Mouse (Mus musculus) natural killer cell, adult 2 months (primary cell): ENCODE measurements around the gene Fancd2.

Experiments used
- DNase-seq, 2 experiments: peaks; one replicate each; pipeline ENCODE4 v3.0.0; 2022; ENCODE audit warnings: low spot score in 2 of 2

Gene Fancd2

DNA sequence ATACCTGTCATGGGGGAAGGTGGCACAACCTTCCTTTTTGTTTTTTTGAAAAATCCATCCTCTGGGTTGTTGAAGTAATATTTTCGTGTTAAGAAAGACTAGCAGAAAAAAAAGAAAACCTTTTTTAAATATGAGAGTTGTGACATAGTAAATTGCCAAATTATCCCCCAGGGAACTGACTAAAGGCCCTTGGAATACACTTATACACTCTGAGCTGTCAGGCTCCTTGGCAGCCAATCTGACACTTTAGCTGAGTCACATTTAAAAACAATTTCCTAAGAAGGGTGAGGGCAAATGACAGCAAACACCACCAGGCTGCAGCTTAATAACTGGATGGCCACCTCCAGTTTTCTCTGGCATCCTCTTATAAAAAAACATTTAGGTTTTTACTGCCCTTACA lies 9.2 kb upstream of the Fancd2 start:
- DNase-seq: no peak

DNA sequence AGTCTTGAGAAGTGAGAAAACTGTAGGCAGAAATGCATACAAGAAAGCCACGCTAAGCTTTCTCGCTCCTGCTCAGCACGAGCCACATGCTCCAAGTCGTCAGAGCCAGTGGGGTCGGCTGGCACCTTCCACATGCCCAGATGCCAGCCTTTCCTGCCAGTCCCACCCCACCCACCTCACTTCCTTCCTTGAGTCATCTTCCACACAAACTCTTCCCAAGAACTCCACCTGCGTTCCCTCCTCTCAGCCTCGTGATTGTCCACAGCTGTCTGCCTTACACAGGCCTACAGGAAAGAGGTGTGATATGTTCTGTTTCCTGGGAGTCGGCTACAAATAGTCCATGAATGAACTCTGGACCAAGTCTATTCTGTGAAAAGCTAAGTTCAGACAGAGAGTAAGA lies 8.1 kb upstream of the Fancd2 start:
- no peak for DNase-seq

DNA sequence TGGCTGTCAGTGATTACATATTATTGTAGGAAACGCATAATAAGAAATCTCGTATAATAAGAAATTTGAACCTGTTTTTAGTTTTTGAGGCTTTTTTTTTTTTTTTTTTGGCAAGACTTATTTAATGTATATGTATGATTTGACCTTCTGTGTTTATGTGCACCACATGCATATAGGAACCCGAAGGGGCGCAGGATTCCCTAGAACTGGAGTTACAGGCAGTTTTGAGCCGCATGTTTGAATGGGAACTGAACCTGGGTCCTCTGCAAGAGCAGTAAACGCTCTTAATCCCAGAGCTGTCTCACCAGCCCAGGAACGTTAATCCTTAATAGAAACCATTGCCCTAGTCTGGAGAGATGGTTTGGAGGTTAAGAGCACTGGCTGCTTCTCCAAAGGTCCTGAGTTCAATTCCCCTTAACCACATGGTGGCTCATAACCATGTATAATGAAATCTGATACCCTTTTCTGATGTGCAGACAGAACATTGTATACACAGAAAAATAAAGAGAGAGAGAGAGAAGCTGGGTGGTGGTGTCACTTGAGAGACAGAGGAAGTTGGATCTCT lies 440 bp downstream of the Fancd2 start:
- DNase-seq: no peak

DNA sequence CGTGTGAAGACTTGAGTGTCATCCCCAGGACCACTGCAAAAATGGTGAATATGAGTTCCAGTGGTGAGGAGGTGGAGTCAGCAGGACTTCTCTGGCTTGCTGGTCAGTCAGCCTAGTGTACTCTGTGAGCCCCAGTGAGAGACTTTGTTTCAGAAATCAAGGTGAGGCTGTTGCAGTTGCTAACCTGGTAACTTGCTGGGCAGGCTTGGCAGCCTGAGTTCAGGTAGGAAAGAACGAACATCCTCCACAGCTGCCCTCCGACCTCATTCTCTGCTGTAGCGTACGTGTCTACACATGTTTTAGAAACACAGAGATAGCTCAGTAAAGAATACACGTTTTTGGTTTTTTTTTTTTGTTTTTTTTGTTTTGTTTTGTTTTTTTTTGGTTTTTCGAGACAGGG lies 3.4 kb downstream of the Fancd2 start:
- no peak for DNase-seq

DNA sequence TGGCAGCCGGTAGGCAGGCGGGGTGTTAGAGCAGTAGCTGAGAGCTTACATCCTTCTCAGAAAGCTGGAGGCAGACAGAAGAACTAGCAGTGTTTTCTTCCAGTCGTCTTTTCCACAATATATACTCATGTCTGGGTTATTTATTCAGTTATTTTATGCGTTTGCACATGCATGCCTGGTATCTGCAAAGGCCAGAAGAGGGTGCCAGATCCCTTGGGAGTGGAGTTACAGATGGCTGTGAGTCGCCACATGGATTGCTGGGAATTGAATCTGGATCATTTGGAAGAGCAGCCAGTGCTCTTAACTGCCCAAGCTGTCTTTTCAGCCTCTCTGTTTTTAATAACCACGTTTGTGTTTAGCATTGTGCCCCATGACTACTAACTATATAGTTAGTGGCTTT lies 10.1 kb downstream of the Fancd2 start:
- no peak for DNase-seq

DNA sequence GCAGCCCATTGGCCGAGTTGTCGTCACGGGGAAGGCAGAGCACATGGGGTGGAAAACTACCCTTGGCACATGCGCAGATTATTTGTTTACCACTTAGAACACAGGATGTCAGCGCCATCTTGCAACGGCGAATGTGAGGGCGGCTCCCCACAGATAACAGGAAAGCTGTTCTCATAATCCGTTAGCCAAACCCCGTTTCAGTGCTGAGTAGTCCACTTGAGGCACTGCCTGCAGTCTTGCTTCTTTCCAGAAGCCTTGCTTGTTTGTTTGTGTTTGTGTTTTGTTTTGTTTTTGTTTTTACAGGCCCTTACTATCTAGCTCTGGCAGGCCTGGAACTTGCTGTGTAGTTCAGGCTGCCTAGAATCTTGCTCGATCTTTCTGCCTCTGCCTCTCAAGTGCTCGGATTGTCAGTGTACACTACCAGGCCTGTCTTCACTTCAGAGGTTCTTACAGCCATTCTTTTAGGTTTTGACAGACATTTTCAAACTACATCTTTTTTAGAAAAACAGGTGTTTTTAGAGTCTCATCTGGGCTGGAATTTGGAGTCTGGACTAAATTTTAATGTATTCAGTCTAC lies 12.5 kb downstream of the Fancd2 start:
- no peak for DNase-seq

DNA sequence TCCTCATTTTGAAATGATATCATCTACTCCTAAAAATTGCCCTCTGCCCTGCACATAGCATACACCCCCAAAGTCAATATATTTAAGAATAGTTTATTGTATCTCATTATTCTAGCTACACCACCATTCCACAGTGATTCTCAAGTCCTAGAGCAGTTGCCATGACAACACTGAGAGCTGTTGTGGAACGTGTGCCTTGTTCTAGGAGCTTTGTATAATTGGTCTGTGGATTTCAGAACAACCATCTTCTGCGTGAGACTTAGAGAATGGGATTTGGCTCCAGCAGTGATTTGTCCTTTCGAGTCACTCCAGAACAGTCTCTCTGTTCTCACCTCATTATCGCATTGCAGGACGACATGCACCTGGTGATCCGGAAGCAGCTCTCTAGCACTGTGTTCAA lies 28.3 kb downstream of the Fancd2 start:
- DNase-seq: no peak

DNA sequence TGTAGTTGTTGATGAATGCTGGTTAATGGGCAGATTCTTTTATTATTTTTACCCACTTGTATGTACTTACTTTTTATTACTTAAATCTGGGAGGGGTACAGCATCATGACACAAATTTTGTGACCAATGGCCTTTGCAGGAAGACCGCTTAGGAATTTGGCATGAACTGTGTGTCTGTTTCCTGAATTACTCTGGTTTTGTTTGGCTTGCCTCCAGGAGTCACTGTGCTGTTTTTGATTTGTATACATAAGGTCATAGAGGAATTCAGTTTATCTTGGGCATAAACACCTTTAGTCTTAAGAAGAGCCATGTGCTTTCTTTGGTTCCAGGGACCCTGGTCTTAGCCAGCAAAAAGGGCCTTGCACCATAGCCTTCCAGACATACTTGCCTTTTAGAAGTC lies 33.1 kb downstream of the Fancd2 start:
- no peak for DNase-seq

DNA sequence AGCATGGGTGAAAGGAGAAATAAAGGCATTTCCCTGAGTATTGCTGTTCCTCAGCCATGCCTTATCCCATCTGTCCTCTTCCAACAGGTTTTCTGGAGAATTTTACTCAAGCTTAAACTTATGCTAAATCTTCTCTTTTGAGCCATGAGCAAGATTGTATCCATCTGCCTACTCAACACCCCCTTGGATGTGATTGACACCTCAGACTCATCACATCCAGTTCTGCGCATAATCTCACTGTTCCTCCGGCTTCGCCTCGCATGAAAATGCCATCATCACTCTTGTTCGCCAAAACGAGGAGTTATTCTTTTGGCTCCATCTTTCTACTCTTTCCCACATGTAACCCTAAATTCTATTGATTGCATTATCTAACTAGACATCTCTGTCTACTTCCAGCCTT lies 44.6 kb downstream of the Fancd2 start:
- no peak for DNase-seq

DNA sequence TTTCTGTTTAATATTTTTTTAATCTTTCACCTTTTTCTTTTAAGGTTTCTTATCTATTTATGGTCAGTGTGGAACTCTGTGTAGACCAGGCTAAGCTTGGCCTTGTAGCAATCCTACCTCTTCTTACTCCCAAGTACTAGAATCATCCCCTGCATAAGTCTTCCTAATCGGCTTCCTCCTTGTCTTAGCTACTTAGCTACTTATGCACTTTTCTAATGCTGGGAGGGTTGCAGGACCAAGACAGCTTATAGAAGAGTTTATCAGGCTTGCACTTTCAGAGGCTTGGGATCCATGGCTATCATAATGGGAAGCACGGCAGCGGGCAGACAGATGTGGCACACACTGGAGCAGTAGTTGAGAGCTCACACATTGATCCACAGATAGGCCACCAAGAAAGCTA lies 47.8 kb downstream of the Fancd2 start:
- DNase-seq: no peak

DNA sequence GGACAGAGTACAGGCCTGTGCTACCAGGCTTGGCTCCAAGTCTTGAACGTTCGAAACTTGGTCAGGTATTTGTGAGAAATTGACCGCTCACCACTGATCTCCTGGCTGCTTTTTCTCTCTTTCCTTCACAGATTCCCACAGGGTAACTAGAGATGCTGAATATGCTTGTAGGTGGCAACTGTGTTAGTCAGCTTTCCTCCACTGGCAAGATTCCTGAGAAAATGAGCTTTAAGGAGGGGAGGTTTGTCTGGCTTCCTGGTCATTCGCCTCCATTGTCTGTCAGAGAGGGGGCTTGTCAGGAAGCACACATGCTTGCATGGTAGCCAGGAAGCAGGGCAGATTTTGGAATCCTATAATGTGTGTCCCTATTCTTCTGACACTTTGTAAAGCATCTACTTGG lies 51.5 kb downstream of the Fancd2 start:
- no peak for DNase-seq

DNA sequence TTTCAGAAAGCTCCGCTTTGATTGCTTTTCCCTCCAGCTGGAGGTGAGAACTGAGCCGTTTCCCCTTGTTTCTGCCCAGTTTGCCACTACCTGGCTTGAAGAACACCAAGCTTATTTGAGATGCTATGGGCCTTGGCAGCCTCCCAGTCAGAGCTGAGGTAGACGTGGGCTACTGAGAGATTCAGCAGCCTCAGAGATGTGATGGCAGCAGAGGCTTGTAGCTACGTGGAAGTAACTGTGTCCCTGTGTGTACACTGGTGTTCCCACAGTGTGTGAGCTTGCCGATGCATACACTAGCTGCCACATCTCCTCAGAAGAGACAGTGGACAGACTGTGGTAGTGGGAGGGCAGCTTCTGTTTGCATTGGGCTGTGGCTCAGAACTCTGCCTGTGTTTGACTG lies 53.6 kb downstream of the Fancd2 start:
- no peak for DNase-seq

DNA sequence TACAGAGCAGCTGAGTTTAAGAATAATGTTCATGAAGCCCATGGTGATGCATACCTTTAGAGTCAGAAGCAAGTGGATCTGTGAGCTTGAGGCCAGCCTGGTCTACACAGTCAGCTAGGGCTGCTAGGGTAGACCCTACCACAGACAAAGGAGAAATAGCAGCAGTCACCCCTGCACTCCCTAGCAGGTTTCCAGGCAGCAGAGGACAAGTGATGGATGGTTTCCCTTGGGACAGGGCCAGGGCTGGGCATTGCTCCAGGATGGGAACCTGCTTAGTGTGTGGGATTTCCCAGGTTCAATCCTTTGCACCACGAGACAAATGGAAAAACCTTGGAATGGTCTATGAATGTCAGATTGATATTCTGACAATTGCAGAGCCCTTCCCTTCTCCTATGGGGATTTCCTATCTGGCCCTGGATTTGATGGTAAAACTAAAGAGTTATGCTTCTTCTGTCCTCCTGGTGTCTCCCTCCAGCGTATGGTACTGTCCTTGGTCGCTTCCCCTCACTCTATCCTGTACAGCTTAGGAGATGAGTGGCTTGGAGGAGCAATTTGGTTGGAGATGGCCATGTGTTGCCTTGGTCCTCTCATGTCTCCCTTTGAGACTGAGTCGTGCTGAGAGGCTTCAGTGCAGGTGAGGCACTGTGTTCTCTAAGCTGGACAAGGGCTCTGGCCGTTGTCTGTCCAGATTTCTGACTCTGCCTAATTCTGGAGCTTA lies 55.1 kb downstream of the Fancd2 start:
- DNase-seq: no peak

DNA sequence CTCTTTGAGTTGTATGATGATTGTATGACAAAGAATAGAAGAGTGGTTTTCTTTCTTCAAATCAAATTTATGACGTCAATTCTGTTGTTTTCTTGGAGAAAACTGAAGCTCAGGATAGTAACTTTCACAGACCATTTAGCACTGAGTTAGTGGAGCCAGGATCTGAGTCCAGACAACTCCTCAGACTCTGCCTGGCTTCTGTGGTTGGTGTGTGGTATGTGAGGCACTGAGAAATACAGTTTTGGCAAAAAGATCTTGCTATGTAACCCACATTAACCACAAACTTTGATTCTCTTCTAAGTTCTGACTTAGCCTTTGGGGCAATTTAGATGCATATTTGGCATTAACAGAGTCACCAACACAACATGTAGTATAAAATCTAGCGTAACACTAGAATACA lies 61.2 kb downstream of the Fancd2 start:
- DNase-seq: no peak

DNA sequence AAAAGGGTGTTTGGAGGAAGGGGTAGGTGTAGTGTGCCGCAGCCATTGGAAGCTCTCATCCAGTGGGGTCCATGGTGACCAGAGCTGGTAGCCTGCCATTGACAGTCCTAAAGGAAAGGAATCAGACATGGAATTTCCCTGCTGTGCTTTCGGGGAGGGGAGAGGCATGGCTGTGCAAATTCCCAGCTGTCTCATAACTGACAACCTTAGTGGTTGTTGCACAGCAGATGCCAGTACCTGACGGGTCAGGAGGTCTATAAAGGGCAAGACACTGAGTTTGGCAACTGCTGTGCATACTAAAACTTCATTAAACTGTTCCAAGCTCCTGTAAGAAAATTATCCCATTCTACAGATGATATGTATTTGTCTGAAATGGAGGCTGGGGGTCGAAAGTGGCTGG lies 66.5 kb downstream of the Fancd2 start:
- DNase-seq: no peak

DNA sequence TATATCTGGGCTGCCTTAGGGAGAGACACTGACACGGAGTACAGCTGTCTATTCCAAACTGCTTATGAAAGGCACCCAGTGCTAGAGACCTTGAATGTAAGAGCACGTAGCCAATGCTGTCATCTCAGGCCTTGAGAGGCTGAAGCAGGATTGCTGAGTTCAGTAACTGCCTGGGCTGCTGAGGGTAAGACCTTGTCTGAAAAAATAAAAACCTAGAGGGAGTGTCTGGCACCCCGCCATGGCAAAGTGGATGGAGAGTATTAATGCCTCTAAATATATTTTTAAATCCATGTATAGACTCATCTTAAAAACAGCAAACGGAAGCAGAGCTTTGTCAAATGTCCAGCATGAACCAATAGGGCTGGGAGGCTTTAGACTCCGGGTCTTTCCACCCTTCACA lies 68.4 kb downstream of the Fancd2 start:
- DNase-seq: no peak

DNA sequence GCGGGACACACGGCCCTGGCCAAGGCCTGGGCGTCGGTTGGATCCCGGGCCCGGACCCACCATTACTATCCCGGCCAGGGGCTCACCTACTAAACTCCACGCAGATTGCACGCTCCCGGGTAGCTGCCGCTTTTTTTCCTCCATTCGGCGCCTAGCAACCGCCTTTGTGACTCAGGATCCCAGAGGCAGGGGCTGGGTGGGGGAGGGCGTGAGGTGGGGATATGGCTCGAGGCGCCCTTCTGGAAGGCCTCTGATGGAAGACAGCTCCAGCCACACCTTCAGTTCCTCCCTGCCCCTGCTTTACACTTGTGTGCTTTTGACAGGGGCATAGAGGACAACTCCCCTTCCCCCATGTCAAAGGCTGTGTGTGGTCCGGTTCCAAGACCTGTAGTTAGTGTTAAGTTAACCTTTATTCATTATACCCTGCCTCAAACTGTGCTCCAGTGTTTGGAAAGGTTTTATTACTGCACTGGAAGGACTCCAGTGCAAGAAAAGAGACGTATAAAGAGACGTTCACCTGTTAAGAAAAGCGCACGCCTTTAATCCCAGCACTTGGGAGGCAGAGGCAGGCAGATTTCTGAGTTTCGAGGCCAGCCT lies 69.2 kb downstream of the Fancd2 start, which contains the start of gene Fancd2os:
TSS of gene Fancd2os (minus strand) at position 173 of the 597 bp plus-strand sequence.
- no peak for DNase-seq

DNA sequence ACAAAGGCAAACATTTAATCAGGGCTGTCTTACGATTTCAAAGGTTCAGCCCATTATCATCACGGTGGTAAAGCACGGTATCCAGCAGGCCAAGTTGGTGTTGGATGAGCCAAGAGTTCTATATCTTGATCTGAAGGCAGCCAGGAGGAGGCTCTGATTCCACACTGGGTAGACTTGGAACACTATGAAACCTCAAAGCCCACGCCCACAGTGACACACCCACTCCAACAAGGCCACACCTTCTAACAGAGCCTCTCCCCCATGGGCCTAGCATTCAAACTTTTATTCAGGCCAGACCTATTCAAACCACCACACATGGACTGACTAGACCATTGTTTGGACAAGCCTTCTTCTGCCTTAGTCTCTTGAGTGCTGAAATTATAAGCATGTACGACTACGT lies 71.3 kb downstream of the Fancd2 start:
- DNase-seq: no peak

DNA sequence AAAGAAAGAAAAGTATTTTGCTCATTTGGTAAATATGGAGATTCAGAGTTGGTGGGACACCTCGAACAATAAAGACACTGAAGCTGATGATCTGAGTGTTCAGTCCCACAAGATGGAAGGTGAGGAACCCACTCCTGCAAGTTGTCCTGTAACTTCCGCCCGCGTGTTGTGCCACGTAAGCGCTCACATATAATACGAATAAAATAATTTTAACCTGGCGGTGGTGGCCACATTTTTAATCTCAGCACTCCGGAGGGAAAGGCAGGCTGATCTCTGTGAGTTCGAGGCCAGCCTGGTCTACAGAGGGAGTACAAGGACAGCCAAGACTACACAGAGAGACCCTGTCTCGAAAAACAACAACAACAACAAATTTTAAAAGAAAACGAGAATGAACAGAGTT lies 72.5 kb downstream of the Fancd2 start:
- DNase-seq: peak in 1 of 2 experiments; percentile 10

DNA sequence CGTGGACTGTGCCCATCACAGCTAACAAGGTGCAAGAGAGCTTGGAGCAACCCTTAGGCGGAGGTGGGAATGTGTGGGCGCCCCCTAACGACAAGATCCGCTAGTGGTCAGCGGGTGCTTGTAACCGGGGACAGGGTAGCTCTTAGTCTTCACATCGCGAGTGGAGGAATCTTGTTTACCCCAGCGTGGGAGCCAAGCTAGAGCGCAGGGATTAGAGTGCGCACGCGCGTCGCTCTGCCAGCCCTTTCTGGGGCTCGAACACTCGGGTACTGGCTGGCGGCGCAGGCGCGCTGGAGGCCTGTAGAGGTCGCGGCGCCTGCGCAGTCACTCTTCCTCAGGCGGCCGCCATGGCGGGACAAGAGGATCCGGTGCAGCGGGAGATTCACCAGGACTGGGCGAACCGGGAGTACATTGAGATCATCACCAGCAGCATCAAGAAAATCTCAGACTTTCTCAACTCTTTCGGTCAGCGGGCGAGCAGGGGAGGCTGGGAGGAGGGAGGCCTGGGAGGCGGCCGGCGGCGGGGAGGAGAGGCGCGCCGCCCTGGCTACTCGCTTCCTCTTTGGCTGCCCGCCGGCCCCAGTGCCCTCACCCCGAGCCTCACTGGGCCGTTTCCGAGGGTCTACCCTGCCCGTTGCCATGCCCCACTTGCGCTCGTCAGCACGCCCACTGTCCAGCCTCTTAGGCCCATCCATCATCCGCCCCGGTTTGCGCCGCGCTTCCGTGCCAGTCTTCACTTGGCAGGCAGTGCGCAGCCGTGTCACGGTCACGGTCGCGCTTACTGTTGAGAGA lies 73.1 kb downstream of the Fancd2 start, which contains the start of gene Brk1:
TSS of gene Brk1 (plus strand) at position 341 of the 792 bp plus-strand sequence.
- DNase-seq: peak; percentile 75 to 82

DNA sequence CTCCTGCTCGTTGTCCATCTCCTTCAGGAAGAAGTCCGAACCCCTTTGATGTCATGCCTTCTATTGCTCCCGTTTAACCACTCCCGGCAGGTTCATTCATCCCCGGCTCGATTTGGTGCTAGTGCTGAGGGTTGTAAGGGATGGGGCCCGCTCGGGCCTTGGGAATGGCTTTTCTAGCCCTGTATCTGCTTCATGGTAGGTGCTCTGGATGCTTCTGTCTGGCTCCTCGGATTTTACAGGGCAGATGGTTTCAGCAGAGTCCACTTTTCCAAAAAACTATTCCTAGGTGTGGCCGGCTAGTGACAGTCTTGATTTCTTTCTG lies 73.7 kb downstream of the Fancd2 start:
- DNase-seq: no peak

DNA sequence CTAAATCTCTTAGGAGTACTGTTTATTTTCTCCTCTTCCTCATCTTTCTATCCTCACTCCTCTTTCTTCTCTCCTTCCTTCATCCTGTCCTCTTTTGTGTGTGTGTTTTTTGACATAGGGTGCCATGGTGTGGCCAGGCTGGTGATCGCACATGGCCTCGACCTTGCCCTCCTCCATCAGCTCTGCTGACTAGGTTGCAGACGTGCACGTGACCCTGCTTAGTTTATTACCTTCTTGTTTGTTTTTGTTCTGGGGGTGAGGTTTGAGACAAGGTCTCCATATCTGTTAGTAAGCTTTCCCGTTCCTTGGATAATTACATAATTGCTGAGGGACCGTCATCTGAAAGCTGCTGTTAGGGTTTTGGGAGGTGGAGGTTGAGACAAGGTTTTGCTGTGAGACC lies 77.4 kb downstream of the Fancd2 start:
- no peak for DNase-seq
